Mouse (Mus musculus) embryonic stem cell, embryonic (primary cell): ENCODE results near the gene Xylb.

Experiments used
- CTCF ChIA-PET, 4 experiments: fragments of 300-600 bp in 2 of 4; fragments of 350-600 bp in 2 of 4; sonication (Branson Sonifier 250); formaldehyde crosslinking; loops; one replicate each; lab custom pipeline; 2022; ENCODE audit warnings: inconsistent platforms in 2 of 4; lab: Charles Lee
- POLR2A ChIA-PET, 4 experiments: fragments of 300-600 bp in 2 of 4; fragments of 350-600 bp in 2 of 4; sonication (Branson Sonifier 250); formaldehyde crosslinking; loops; one replicate each; lab custom pipeline; 2022; ENCODE audit warnings: antibody characterized with exemption in 4 of 4, inconsistent platforms in 1 of 4; lab: Charles Lee

The Xylb gene

DNA sequence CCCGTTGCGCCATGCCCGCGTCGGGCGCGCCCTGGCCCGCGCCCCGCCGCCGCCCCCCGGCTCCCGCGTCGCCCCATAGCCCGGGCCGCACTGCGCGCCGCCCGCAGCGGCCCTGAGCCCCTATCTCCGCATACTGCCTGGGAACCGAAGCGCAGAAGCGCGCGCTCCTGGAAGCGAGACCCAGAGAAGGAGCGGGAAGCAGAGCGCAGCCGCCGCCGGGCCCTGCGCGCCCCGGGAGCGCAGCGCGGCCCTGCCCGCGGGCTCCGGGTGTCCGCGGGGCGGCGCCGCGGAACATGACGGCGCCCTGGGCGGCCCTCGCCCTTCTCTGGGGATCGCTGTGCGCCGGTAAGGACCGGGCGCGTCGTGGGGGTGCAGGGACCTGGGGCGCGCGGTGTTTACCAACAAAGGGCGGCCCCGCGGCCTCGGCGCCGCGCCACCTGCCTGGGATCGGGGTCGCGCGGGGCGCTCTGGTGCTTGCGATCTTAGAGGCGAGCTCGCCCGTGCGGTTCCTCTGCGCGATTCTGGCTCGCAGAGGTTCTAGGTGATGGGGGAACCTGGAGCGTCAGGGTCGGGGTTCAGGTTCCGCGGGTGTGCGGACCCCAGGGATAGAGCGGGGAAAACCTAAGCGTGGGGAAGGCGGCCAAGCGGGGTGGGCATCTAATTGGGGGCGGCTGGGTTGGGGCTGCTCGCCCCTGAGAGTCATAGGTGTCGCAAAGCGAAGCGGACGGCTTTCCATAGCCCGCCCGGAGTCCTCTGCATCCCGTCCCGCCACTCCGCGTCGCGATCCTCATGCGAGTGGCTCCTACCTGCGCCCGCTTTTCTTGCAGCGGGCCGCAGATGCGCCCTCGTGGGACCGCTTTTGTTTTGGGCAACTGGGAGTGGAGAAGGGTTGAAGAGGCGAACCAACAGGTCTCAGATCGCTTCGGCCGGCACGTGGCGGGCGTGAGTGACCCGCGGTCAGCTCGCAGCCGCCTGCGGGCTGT is 45.4 kb downstream of the Xylb start:
- ChIA-PET POLR2A (interaction anchor here in 3 of 4 experiments (0.5 to 3.2 kb wide), 56 partner anchors 7 to 592 kb away, joined by 3 to 32 read pairs (median 4); partner anchors contain the start of genes Myd88 (in 3 of the 3), Acaa1a (in 2 of the 3), Exog (in 2 of the 3) and Oxsr1 (in 2 of the 3)), CTCF (interaction anchor here (0.5 to 1.4 kb wide), 16 partner anchors 17 to 959 kb away, joined by 3 to 10 read pairs (median 4); partner anchors contain the start of genes Dlec1 (in 1 of the 4), Exog (in 1 of the 4) and Myd88 (in 1 of the 4))

DNA sequence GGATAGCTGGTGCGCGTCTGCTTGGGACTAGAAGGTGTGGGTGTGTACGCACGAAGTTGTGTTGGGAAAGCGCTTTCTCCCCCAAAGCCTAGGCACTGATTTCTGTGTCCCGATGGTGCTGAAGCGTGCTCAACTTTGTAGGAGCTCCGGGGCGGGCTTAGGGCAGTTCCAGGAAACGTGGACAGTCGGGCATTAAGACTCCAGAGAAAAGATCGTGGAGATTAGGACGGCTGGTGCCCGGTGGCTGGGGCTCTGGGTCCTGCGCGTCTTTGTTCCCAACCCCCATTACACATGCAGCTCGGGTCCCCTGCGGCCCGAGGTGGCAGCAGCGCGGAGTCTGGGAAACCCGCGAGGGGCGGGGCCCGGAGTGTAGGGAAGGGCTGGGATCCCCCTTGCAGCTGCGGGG is 46.1 kb downstream of the Xylb start:
- ChIA-PET CTCF (interaction anchor here in 2 of 4 experiments (0.5 to 1.3 kb wide), 5 partner anchors 16 to 168 kb away, joined by 3 to 11 read pairs (median 4); no protein-coding TSS in a partner anchor), POLR2A (interaction anchor here in 3 of 4 experiments (0.5 to 3.2 kb wide), 25 partner anchors 10 to 592 kb away, joined by 3 to 32 read pairs (median 4); partner anchors contain the start of genes Acaa1a (in 2 of the 3), Myd88 (in 2 of the 3), Oxsr1 (in 2 of the 3) and Exog (in 1 of the 3))

DNA sequence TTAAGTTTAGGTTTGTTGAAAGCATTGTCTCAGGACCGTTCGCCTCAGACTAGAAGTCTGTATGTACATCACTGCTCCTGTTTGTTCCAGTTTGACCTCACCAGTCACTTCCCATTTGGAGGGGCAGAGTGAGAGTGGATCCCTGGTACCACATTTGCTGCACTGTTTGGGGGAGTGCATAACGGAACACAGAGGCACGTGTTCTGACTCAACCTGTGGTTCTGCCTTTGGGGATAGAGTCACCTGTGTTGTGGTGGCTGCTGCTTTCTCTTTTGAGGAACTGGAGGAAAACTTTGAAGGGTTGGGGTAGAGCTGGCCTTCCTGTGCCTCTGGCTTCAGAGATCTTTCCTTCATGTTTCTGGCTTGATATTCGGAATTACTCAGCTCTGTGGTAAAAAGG is 46.9 kb downstream of the Xylb start:
- POLR2A ChIA-PET, result interaction anchor here in 2 of 4 experiments (1.0 to 2.9 kb wide), 6 partner anchors 9 to 81 kb away, joined by 3 to 26 read pairs (median 5); partner anchors contain the start of genes Acaa1a (in 1 of the 2), Myd88 (in 1 of the 2) and Oxsr1 (in 1 of the 2)
- CTCF ChIA-PET, result interaction anchor here in 1 of 4 experiments (1.2 kb wide), 2 partner anchors 16 to 23 kb away, joined by 4 to 5 read pairs; no protein-coding TSS in a partner anchor

DNA sequence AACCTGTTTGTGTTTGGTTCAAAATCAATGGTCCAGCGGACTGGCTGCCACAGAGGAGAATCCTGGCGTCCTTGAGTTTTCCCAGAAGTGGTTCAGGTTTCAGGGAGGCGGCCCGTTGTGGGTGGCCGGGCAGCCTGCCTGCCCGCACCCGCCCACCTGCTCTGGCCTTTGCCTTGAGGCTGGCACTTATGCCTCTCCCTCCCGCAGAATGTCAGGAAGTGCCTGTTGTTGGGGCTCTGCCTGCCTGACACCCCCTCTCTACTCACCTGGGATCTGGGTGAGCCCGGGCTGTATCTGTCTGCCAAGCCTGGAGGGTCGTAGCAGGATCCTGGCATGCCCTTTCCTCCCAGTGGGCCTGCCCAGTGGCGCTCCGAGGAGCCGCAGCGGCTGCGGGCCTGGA is 50.7 kb downstream of the Xylb start:
- ChIA-PET CTCF (no interaction called here), POLR2A (interaction anchor here in 2 of 4 experiments (0.9 to 1.6 kb wide), 5 partner anchors 10 to 87 kb away, joined by 4 read pairs; partner anchors contain the start of gene Myd88 (in 1 of the 2))

DNA sequence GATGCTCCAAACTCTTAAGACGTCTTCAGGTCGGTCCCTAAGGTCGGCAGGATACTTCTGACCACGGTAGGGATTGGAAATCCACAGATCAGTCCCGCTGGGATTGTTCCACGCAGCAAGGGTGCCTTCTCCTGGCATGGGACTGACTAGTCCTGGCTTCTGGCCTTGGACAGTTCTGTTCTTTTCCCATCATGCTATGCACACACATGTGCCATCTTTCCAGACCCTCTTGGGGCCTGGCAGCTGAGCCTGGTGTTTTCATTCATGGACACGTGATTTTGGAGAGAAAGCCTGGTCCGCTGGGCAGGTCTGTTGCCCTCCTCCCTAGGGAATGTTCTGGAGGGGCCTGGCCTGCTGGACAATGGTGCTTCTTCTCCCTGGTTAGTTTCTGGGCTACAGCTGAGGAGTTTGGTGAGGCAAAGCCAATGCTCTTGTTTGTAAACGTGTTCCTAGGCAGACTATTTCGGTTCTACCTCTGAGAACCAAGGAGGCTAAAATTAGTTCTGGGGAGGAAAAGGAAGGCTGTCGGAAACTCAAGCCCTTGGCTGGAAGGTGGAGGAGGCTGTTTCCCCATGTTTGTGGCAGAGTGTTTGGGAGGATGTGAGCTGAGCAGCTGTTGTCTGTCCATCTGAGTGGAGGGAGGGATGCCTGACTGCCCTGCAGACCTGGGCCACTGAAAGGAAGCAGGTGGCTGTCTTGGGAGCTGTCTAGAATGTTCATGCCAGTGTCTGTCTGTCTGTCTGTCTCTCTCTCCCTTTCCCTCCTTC is 51.9 kb downstream of the Xylb start:
- POLR2A ChIA-PET, result interaction anchor here in 2 of 4 experiments (0.7 to 1.0 kb wide), 2 partner anchors 9 kb away, joined by 3 to 4 read pairs; no protein-coding TSS in a partner anchor

DNA sequence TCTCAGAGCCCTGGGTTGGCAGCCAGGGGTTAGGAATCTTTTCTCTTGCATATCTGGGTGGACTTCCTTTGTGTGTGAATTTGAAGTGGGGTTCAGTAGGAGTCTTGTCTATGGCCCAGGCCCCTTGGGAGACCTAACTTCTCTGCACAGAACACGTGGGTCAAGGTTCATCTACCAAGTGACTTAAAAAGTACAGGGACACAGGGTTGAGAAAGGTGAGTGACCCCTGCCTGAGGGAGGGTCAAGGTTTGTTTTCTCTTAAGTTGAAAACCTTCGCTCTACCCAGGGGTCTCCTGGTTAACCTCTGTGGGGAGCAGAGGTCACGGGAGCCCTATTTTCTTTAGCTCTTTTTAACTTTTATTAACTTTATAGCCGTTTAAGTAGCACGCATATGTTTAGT is 52.7 kb downstream of the Xylb start:
- ChIA-PET POLR2A (interaction anchor here in 2 of 4 experiments (1.0 kb wide), 2 partner anchors 8 to 9 kb away, joined by 4 to 6 read pairs; partner anchors contain the start of gene Acvr2b (in 1 of the 2)), CTCF (no interaction called here)

More for the DNA sequence above, 51.9 kb downstream of the Xylb start:
- CTCF ChIA-PET, result no interaction called here

DNA sequence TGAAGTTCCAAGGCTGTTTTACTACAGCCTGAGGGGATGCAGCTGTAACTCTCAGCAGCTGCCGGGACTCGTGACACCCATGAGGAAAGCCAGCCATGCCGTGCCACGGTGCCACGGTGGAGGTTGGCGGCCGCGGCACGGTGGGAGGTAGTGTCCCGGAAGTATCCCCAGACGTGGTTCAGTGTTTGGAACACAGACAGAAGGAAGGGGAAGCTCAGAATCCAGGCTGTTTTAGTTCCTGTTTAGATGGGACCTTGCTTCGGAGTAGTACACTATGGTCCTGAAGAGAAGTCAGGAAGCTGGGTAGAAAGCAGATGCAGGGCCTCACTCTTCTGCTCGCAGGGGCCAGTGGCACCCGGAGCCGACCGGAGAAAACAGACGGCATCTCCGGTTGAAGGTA is 60.8 kb downstream of the Xylb start:
- POLR2A ChIA-PET, result interaction anchor here in 3 of 4 experiments (0.8 to 1.6 kb wide), 10 partner anchors 9 to 27 kb away, joined by 3 to 8 read pairs (median 4); partner anchors contain the start of genes Acvr2b (in 2 of the 3) and Exog (in 1 of the 3)
- CTCF ChIA-PET, result interaction anchor here in 2 of 4 experiments (1.0 to 1.1 kb wide), 2 partner anchors 12 to 27 kb away, joined by 3 to 4 read pairs; partner anchors contain the start of gene Exog (in 1 of the 2)

DNA sequence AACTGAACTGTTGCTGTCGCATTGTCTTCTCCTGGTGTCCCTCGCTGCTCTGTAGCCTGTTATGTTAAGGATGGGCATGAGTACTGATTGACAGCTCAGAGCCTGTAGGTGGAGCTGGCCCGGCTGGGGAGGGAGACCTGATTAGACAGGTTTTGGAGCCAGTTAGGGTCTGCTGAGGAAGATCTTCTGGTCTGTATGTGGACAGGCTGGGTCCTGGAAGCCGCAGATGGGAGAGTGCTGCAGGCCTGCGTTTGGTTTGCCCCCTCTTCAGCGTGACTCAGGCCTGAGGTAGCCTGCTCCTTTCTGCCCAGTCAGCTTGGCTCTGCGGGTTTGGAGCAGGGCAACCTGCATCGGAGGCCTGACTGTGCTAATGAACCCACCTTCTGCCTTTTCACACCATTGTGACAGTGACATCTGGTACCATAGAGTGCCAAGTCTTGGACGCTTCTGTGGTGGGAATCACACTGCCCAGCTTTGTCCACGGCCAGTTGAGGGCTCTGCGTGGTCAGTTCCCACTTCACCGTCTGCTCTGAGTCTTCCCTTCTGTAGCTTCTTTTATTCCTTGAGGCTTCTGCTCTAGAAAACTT is 62.8 kb downstream of the Xylb start:
- CTCF ChIA-PET, result interaction anchor here in 2 of 4 experiments (1.0 to 2.1 kb wide), 5 partner anchors 10 to 138 kb away, joined by 3 to 8 read pairs (median 5); no protein-coding TSS in a partner anchor

DNA sequence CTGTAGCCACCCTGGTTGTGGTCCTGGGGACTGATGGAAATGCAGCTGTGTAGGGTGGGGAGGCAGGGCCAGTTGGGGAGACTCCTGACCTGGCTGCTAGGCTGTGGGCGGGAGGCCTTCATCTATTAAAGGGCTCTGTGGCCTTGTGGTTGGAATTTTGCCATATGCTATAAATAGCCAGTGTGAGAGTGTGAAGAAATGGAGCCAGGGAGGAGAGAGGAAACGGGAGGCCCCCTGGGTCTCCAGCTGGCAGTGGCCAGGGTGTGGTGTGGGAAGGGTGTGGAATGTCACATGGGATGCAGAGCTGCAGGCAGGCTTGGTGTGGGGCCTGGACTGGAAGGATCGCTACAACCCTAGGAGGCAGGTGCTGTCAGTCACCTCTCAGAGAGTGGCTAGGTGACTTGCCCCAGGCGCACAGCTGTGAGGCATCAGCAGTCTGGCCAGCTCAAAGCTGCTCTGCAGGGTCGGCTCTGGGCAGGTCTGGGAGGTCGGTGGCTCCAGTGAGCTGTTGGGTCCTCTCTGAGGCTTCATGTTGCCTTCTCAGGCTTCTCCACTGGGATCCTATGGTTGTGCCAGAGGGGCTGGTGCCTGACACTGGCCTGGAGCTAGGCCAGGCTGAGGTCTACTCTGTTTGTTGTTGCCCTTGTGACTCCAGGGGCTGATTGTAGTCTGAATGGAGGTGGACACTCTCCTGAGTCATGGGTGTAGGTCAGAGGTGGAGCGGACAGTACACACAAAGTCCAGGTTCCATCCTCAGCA is 68.2 kb downstream of the Xylb start:
- ChIA-PET POLR2A (interaction anchor here in 3 of 4 experiments (0.5 to 2.0 kb wide), 12 partner anchors 8 to 339 kb away, joined by 3 to 8 read pairs (median 3); partner anchors contain the start of genes Acvr2b (in 1 of the 3), Myd88 (in 1 of the 3) and Oxsr1 (in 1 of the 3)), CTCF (interaction anchor here in 2 of 4 experiments (0.5 to 1.6 kb wide), 2 partner anchors 19 to 345 kb away, joined by 3 to 5 read pairs; partner anchors contain the start of gene Exog (in 1 of the 2))

More for the DNA sequence above, 62.8 kb downstream of the Xylb start:
- POLR2A ChIA-PET, result interaction anchor here in 3 of 4 experiments (0.8 to 1.4 kb wide), 11 partner anchors 10 to 29 kb away, joined by 3 to 10 read pairs (median 4); partner anchors contain the start of genes Acvr2b (in 3 of the 3) and Exog (in 1 of the 3)

DNA sequence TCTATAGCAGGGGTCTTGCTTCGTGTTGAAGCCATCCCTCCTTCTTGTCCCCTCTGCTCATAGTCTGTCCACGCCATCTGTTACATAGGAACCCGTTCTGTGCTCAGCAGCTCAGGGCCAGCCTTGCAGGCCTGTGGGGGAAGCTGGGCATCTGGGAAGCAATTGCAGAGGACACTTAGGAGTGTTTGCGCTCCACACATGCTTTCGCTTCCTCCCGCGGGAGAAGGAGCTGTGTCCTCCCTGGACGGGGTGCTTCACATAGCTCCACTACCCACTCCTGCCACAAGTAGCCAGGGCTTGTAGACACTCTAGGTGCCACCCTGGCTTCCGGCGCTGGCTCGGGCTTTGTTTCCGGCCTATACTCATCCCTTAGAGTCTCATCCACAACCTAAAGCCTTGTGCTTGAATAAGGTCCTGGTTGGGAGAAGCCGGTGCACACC is 68.8 kb downstream of the Xylb start:
- ChIA-PET CTCF (interaction anchor here in 2 of 4 experiments (0.5 to 1.6 kb wide), 2 partner anchors 19 to 346 kb away, joined by 3 to 5 read pairs; partner anchors contain the start of gene Exog (in 1 of the 2)), POLR2A (interaction anchor here in 3 of 4 experiments (0.5 to 2.0 kb wide), 14 partner anchors 8 to 338 kb away, joined by 3 to 6 read pairs (median 3); partner anchors contain the start of genes Acvr2b (in 1 of the 3), Exog (in 1 of the 3), Myd88 (in 1 of the 3) and Oxsr1 (in 1 of the 3))

DNA sequence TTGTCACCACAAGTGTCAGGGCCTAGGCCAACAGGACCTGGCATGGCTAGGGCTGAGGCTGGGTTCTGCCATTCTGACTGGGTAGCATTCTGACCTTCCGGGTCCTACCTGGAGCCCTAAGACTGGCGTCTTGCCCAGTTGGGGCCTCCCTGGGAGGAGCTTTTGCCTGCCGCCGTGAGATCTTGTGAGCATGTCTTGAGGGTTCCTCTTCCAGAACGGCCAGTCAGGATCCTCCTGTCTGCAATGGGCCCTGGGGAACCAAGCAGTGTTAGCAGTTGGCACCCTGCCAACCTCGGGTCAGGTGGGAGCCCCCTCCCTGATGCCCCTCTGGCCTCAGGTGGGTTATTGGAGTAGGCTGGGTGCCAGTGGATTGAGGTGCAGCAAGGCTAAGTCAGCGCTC is 69.3 kb downstream of the Xylb start:
- POLR2A ChIA-PET, result interaction anchor here in 3 of 4 experiments (1.0 to 2.0 kb wide), 10 partner anchors 7 to 106 kb away, joined by 3 to 6 read pairs (median 3); partner anchors contain the start of genes Acvr2b (in 1 of the 3), Exog (in 1 of the 3) and Oxsr1 (in 1 of the 3)
- CTCF ChIA-PET, result interaction anchor here in 1 of 4 experiments (1.0 to 1.6 kb wide), 3 partner anchors 18 to 723 kb away, joined by 3 to 5 read pairs (median 4); partner anchors contain the start of gene Exog

DNA sequence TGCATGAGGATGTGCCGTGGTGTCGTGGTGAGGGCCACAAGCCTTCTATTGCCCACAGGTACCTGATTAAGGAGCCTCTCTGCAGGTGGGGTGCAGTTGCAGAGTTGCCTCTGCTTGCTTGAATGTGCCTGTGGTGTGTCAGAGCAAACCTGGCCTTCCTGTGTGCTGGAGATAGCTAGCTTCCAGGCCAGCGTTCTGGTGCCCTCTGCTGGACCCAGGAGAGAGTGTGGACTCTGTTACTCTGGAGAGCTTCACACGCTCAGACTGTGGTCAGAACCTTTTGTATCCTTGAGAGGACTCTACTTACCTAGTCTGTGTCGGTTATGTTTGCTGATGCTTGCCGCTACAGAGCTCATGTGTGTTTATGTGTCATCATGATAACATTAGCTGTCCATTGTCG is 73.1 kb downstream of the Xylb start:
- POLR2A ChIA-PET, result interaction anchor here in 3 of 4 experiments (0.7 to 1.7 kb wide), 13 partner anchors 9 to 109 kb away, joined by 3 to 8 read pairs (median 4); partner anchors contain the start of genes Acvr2b (in 2 of the 3), Exog (in 2 of the 3) and Oxsr1 (in 2 of the 3)

DNA sequence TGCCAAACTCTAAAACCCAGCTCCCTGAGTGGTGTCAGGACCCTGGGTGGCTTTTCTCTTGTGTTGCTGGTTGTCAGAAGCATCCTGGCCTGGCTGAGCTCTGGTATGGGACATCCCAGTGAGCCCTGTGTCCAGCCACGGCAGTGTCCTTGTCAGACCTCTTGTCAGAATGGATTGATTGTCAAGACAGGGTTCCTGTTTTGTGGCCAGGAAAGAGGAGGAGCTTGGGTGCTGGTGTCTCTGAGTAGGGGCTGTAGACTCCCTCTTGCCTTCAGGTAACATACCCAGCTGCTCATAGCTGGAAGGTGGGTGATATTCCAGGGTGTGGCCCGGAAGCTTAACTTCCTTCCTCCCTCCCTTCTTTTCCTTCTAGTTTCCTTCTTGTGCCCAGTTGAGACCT is 78.7 kb downstream of the Xylb start:
- POLR2A ChIA-PET, result interaction anchor here in 2 of 4 experiments (0.8 to 1.9 kb wide), 6 partner anchors 9 to 697 kb away, joined by 3 to 7 read pairs (median 4); partner anchors contain the start of genes Exog (in 1 of the 2), Myd88 (in 1 of the 2) and Oxsr1 (in 1 of the 2)

More for the DNA sequence above, 73.1 kb downstream of the Xylb start:
- CTCF ChIA-PET, result interaction anchor here (0.6 to 1.8 kb wide), 29 partner anchors 9 to 412 kb away, joined by 3 to 9 read pairs (median 4); partner anchors contain the start of genes Exog (in 2 of the 4), Acaa1b (in 1 of the 4), Acvr2b (in 1 of the 4) and Myd88 (in 1 of the 4)

DNA sequence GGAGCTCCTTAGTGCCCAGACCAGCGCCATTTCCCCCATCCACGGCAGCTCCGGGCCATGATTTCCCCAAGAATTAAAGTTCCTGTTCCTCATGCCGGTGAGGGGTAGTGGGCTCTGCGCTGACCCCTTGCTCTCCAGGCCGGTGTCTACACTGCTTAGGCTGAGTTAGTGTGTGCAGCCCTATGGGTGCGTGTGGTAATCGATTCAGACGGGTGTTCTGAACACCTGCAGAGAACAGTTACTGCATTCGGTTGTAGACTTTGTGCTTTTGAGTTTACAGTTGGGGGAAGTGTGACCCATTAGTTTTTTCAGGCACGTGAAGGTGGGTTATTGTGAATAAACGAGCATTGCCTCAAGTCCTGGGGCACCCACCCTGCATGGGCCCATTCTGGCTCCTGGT is 80.9 kb downstream of the Xylb start:
- CTCF ChIA-PET, result no interaction called here

More for the DNA sequence above, 78.7 kb downstream of the Xylb start:
- CTCF ChIA-PET, result interaction anchor here in 1 of 4 experiments (1.3 kb wide), 1 partner anchor 84 kb away, joined by 5 read pairs; no protein-coding TSS in a partner anchor

More for the DNA sequence above, 80.9 kb downstream of the Xylb start:
- POLR2A ChIA-PET, result interaction anchor here in 2 of 4 experiments (0.6 to 1.5 kb wide), 3 partner anchors 82 to 340 kb away, joined by 3 read pairs; no protein-coding TSS in a partner anchor
